Mouse (Mus musculus): ENCODE measurements around the gene Sowaha.
A peak's percentile ranks its signal among the peaks of the same experiment; 100 is the strongest.

Sowaha gene

DNA sequence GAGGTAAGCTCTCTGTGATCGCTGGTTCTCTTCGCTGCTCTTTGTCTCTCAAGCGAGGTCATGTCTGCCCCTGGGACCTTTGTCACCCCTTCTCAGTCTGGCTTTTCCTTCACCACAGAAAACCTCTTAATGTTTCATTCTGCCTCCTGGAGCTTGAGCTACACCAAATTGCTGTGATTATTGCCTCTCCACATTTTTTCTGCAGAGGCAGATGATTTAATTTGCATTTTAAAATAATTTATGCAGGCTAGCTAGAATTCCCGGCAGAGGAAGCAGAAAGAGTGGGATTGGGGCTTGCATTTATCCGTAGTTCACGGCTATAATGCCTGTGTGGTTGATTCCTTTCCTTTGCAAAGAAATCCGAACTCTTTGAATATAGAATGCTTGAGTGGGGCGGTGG is 4.5 kb downstream of the Sowaha start:
- DNase-seq (ENCODE audit: low read depth, low spot score): no peak

DNA sequence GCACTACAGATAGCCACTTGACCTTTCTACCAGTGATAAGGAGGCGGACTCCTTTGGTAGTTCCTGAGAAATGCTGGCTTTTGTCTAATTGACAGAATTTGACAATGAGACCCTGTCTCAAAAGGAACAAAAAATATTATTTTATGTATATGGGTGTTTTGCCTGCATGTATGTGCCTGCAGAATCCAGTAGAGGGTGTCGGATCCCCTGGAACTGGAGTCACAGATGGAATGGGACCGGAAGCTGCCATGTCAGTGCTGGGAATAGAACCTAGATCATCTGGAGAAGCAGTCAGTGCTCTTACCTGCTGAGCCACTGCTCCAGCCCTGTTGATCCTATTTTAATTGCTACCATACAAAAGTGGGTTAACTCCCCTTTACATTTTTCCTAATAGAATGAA is 7.4 kb downstream of the Sowaha start:
- DNase-seq (ENCODE audit: low read depth, low spot score): no peak

GRCm38 (mm10) chr11:53469968-53470695 is 9.9 kb downstream of the Sowaha start, which contains the start of gene Gm9837:
Gm9837 (minus strand) TSS chr11:53470479.
- DNase-seq (ENCODE audit: low read depth, low spot score): peak; percentile 89

- no peak for DNase-seq (ENCODE audit: low read depth, low spot score)
Observed at GRCm38 (mm10) chr11:53469294-53469967, 10.6 kb downstream of the Sowaha start.

DNA sequence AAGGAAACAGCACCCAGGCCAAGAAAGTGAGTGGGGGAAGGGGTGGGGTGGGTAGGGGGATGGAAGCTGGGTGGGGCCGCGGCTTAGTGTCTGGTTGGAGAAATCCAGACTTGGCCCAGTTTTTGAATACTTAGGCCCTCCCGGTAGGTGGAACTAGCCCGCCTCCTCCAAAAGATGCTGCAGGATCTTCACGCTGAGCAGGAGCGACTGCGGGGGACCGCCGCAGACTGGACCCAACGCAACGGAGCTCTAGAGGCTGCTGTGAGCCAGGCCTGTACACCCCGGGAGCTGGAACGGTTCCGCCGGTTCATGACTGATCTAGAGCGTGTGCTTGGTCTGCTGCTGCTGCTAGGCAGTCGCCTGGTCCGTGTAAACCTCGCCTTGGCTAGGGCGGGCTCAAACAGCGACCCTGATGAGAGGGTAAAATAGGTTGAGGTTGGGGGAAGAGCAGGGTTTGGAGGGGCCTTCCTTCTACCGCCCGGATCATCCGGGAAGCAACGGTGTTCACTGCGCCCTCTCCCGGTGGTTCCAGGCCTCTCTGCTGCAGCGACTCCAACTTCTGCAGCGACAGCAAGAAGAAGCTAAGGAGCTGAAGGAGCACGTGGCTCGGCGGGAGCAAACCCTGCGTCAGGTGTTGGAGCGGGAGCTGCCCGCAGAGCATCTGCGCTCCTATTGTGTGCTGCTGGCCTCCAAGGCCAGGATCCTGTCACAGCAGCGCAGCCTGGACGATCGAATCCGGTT is 13.7 kb downstream of the Sowaha start:
- DNase-seq (ENCODE audit: low read depth, low spot score): peak; percentile 93

DNA sequence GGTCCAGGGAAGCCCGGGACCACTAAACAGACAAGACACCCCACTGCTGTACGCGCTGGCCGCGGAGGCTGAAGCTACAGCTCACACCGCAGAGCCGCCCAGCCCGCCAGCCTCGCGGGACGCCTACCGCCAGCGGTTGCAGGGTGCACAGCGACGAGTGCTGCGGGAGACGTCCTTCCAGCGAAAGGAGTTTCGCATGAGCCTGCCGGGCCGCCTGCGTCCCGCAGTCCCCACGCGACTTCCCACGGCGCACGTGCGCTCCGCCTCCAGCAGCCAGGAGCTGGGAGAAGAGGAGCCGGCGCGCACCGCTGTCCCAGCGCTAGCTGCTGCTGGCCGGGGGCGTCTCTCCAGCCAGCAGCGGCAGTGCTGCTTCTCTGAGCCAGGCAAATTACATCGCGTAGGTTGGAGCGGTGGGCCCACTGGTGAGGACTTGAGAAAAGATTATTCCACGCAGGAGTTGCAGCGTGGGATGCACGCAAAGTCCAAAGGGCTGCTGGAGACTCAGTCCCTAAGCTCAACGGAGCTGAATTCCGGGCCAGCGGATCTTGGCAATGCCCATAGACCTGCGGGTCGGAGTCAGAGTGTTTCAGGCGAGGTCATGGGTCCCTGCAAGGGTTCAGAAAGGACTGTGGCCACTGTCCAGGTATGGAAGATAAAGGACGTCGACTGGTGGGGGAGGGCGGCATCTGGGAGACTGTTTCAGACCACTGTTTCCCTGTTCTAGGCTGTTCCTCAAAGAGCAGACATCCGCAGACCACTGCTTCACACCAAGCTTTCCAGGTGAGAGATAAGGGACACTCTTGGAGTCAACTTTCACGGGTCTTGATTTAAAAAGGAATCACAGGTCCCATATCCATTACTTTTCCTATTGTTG is 16.3 kb downstream of the Sowaha start:
- peak; percentile 34 for DNase-seq (ENCODE audit: low read depth, low spot score)

DNA sequence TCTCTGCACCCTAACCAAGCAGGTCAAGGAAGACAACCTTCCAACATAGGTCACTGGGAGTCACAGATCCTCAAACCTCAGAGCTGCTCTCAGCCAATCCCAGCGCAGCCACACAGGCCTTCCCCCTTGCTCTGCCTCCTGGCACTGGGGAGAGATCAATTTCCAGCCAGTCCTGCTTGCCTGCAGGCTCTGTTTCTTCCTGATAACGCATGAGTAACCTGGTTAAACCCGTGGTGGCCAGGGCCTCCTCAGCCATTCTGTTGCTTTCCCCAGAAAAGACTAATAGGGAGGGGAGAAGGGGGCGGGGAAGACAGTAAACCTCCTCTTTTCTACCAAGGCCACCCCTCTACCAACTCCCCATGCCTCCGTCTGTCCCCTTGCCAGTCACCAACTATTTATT is 18.3 kb downstream of the Sowaha start:
- no peak for DNase-seq (ENCODE audit: low read depth, low spot score)

- no peak for DNase-seq (ENCODE audit: low read depth, low spot score)
Observed at GRCm38 (mm10) chr11:53460192-53460591, 19.9 kb downstream of the Sowaha start.

GRCm38 (mm10) chr11:53458996-53459395 is 21.1 kb downstream of the Sowaha start:
- DNase-seq (ENCODE audit: low read depth, low spot score): peak; percentile 71

DNA sequence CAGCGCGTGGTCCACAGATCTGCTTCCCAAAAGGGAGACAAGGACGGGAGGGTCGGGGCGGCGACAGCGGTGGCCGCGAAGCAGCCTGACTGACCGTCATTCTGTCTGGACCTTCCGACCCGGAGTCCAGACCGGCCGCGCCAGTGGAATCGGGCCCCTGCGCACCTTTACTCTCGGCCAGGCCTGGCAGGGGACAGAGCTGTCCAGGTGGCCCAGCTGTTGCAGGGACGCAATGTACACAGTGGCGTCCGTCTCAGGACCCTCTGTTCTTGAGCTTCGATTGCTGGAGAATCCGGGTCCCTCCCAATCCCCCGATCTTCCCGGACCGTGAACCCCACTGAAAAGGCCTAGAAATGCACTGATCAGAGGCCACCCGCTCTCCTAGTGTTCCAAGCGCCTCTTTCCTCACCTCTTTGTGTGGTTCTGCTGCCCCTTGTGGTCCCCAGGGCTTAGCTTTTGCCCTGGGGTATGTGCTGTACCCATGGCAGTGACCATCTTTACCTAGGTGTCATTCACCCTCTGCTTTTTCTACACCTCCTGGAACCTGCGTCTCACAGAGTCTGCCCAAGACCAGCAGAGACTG is 22.6 kb downstream of the Sowaha start:
- DNase-seq (ENCODE audit: low read depth, low spot score): peak; percentile 48

DNA sequence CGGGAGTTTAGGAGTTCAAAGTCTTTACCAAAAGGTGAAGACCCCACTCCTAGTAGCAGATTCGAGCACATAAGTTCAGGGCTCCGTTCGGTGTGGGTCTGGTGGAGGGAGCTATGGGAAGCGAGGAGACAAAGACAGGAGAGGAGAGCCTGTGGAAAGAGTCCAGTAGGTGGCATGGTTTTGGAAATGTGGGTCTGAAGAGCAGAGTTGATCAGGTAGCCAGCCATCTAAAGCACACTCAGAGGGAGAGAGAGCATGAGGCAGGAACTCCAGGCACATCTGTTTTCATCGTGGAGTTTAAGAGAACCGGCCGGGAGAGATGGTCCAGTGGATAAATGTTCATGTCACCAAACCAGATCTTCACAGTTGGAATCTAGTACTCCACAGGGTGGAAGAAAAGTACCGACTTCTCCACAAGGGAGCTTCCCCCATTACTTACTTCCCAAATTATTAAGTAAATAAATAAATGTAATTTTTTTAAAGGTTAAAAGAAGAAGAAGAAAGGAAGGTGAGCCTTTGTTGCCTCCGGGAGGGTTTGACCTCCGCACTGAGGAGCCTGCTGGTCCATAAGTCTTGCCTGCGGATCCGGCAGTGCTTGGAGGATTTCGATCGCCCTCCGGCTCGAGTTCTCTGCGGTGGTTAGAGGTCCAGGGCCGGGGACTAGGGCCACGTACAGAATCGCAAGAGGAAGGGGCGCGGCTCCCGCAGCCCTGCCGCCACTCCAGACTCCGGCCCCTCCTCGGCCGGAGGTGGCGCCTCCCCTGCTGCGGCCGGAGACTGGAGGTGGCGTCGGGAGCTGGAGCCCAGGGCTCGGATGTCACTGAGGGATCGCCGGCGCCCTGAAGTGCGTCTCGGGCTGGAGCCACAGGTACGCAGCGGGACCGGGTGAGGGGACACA is 23.4 kb downstream of the Sowaha start, which contains the start of the genes Gm10447 and Shroom1:
TSS of gene Gm10447 (minus strand) at position 637 of the 898 bp plus-strand sequence.
TSS of gene Shroom1 (plus strand) at position 732 of the 898 bp plus-strand sequence.
- DNase-seq (ENCODE audit: low read depth, low spot score): peak; percentile 79

GRCm38 (mm10) chr11:53453031-53453430 is 27.0 kb downstream of the Sowaha start:
- DNase-seq (ENCODE audit: low read depth, low spot score): no peak

DNA sequence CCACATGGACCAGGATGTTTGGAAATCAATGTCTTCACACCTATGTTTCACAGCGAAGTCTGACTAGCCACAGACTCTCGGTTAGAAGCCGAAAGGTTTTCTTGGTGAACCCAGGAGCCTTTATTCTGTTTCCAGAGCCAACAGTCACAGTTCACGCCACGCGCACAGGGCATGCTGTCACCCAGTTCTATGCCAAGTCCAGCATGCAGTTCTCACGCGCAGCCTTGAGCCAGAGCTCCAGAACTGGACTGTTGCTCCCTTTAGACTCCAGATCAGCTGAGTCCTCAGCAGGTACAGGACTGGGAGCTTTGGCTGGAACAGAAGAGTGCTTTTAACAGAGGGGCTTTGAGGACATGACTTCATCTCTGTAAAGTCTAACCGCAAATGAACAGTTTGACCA is 27.7 kb downstream of the Sowaha start:
- DNase-seq (ENCODE audit: low read depth, low spot score): no peak

DNA sequence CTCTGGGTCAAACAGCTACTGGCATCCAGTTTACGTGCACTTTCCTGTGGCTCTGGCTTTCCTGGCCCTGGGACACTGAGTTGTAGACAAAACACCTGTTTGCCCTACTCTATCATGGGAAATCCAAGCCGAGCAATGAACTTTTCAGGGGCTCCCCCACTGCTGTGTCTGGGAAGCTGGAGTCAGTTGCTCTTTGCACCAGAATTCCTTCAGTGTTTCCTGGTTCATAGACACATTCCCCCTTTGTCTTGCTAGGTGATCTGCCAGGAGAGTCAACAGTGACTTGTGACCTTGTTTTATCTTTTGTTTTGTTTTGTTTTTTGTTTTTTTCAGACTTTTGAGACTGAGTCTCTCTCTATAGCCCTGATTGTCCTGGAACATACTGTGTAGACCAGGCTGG is 28.7 kb downstream of the Sowaha start:
- DNase-seq (ENCODE audit: low read depth, low spot score): no peak

GRCm38 (mm10) chr11:53450070-53450705 is 29.9 kb downstream of the Sowaha start:
- no peak for DNase-seq (ENCODE audit: low read depth, low spot score)

DNA sequence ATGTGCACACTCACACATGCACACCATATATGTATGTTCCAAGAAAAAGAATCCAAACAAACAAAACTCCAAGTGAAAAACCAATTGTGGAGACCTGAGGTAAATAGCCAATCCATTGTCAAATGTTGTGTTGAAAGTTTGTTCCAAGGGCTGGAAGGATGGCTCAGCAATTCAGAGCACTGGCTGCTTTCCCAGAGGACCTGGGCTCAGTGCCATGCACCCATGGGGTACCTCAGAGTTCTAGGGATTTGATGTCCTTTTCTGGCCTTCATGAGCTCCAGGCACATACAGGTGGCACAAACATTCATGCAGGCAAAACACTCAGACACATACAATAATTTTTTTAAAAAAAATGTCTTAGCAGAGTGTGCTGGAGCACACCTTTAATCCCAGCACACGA is 31.5 kb downstream of the Sowaha start:
- no peak for DNase-seq (ENCODE audit: low read depth, low spot score)

DNA sequence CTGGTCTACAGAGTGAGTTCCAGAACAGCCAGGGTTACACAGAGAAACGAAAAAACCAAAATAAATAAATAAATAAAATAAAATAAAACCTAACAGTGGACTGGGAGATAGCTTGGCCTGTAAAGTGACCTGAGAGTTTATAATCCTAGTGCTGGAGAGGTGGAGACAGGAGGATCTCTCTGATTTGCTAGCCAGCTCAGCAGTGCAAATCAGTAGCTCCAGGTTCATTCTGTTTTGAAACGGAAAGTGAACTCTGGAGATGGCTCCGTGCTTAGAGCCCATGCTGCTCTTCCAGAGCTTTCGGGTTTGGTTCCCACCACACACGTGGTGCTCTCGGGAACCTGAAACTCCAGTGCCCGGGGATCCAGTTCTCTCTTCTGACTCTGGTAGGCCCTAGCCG is 32.1 kb downstream of the Sowaha start:
- DNase-seq (ENCODE audit: low read depth, low spot score): no peak

DNA sequence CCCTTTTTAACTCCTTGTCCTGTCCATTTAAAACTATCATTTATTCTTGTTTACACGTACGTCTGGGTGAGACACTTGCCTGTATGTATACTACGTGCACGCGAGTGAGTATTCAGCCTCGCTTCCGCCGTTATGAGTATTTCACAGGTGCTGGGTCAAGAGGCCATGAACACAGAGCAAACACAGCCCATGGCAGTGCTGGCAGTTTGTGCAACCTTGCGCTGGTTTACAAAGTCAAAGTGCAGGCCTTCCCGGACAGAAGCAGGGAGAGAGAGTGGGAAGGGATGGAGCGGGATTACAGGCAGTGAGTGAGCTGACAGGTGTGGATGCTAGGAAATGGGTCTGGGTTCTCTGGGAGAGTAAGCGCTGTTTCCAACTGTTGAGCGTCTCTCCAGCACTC is 33.9 kb downstream of the Sowaha start:
- no peak for DNase-seq (ENCODE audit: low read depth, low spot score)

- no peak for DNase-seq (ENCODE audit: low read depth, low spot score)
Observed at GRCm38 (mm10) chr11:53445562-53445961, 34.5 kb downstream of the Sowaha start.
